Mouse (Mus musculus): ENCODE results near the gene Actr3.

Actr3 gene

DNA sequence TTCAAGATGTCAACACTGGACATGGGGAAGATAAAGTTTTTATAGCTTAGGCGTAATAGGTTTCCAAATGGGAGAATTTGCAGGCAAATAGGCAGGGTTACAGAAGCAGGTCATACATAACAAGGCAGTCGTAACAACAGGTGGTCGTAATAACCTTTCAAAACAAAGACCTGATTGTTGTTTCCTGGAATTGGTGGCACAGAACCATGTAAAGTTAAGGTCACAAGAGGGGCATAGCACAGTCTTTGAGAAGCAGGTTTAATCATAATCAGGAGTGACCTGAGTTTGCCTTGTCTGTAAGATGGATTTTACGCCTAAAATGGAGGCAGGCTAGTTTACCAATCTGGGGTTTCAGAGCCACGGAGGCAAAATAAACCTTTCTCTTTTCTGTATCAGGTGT lies 84.7 kb downstream of the Actr3 start:
- DNase-seq = no peak

DNA sequence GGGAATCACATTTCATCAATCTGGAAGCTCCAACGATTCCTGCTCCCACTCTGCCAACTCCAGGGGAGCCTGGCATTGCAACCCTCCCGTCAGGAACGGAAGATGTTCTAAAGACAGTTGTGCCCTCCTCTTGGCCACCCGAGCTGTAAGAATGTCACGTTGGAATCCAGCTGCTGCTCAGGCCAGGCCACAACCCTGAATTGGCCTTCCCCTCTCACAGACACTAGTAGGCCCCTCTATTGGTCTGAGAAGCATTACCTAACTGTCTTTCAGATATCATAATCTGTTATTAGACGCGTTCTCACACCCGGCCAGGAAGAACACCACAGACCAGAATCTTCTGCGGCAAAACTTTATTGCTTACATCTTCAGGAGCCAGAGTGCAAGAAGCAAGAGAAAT lies 89.7 kb downstream of the Actr3 start:
- DNase-seq = no peak

DNA sequence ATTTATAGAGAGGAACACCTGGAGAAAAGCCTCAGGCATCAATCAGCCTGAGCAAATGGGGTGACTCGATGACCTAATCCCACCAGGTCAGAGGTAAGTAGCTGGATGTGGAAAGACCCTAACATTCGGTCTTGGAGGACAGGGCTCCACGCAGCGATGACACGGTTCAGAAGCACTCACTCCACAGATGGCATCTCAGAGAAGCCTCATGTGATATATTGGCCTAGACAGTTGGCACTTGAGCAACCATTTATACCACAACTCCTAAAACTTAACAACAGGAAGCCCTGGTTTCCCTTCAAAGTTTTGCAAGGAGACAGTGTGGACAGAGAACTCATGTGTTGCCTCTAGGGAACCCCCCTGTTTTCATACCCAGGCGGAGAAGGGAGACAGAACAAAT lies 90.1 kb downstream of the Actr3 start:
- no peak for DNase-seq

DNA sequence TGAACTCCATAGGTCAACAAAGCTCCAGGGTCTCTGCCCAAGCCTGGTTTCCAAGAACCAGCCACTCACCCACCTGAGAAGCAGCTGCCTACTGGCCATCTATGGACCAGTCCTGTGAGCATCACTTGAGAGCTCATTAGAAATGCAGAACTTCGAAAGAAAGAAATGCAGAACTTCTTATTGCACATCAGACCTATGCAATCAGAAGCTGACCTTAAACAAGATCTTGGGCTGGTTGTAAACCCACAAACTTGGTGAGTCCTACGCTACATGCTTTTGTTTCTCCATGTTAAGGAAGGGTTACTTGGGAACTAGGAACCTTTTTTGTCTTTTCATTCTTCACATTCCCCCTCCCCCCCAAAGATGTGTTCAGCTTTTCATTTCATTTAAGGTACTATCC lies 92.4 kb downstream of the Actr3 start:
- no peak for DNase-seq
